Mouse (Mus musculus) heart, adult 2 months (tissue): ENCODE measurements at regions not wholly inside any gene's neighbourhood (a gene's known extent, or its start where the extent isn't known, plus 50 kb on each side); places are given as distances from the start of the nearest gene placed in this dataset.

Source experiments
- CTCF ChIP-seq: fragments of 200-600 bp; IDR thresholded peaks from 2 replicates; pipeline ENCODE4 v1.8.1; 2022; ENCODE audit warnings: antibody characterized with exemption, mild to moderate bottlenecking, moderate library complexity
- EP300 ChIP-seq: fragments of 200-500 bp; IDR thresholded peaks from 2 replicates; pipeline ENCODE4 v1.6.1; 2011; ENCODE audit warnings: low read depth, low read length, control low read depth; ENCODE audit not compliant: insufficient read depth
- POLR2A ChIP-seq: fragments of 200-500 bp; IDR thresholded peaks from 2 replicates; pipeline ENCODE4 v1.6.1; 2011; ENCODE audit warnings: mild to moderate bottlenecking, low read depth, low read length, control low read depth; ENCODE audit not compliant: insufficient read depth

DNA sequence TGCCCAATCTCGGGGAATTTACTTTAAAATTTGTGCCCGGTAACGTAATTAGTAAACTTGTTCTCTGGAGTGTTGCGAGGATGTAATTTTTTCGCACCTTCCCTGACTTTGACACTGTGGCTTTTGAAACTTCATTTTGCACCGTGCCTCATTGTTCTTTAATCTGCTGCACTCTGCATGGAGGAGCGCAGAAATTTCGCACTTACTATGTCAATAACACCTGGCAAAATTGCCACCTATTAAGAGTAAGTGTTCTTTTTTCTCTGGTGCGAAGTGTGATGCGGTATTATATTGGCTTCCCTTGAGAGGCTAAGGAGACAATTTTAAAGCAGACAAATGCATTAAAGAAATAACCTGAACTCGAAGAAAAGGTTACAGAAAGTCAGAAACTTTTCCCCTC is 454.7 kb downstream of the Vrk1 start:
- TF ChIP-seq POLR2A (no peak), CTCF (no peak), EP300 (no peak)
